Mouse (Mus musculus): ENCODE data around the gene Scube1.

Gene Scube1

DNA sequence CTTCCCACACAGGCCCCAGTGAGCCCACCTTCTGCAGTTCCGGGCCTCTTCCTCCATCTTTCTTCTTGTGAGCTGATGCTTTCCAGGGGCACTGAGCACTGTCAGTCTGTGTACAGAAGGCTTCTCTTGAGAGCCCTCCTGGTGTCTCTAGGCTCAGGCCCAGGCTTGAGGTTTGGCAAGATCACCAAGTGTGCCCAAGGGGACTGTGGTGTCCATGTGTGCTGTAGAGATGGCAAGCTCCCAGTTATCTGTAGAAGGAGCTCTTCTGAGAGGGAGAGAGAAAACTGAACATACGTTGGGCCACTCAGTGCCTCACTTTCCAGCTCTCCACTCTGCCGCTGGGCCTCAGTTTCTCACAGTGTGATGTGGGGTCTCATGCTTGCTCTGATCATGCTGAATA is 157.1 kb downstream of the Scube1 start:
- DNase-seq (ENCODE audit: extremely low read depth, low read depth, low spot score) = no peak

DNA sequence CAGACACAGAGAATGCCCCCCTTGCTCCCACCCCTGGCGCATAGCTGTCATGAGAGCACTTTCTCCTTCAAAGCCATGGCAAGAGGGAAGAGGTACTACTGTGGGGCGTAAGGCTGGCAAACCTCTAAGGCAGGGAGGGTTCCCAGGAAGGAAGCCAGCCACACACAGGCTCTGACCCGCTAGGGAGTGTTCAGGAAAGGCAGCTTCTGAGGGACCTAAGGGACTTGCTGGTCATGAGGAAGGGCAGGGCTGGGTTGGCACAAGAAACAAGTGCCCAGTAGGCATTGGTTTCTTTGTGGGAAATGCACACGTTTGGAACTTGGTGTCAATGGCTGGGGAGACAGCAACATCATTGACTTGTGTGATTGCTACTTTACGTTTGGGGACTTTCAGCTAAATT is 158.8 kb downstream of the Scube1 start:
- DNase-seq (ENCODE audit: extremely low read depth, low read depth, low spot score) = no peak

DNA sequence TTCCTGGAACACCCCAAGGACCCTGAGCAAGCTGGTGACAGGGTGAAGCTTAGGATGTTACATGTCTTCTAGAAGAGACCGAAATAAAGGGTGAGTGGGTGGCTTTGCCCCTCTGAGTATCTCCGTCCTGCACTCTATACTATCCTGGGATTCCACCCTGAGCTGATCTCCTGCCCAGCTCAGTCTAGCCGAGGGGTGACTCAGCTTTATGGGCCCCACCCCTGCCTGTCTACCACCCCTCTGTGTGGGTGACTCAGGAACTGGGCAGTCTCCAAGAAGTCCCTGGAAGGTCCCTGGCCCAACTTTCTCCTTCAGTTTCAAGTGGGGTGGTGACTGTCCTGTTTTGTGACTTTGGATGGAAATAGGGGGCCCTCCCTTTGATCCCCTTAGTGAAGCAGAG is 159.4 kb downstream of the Scube1 start:
- no peak for DNase-seq (ENCODE audit: extremely low read depth, low read depth, low spot score)

DNA sequence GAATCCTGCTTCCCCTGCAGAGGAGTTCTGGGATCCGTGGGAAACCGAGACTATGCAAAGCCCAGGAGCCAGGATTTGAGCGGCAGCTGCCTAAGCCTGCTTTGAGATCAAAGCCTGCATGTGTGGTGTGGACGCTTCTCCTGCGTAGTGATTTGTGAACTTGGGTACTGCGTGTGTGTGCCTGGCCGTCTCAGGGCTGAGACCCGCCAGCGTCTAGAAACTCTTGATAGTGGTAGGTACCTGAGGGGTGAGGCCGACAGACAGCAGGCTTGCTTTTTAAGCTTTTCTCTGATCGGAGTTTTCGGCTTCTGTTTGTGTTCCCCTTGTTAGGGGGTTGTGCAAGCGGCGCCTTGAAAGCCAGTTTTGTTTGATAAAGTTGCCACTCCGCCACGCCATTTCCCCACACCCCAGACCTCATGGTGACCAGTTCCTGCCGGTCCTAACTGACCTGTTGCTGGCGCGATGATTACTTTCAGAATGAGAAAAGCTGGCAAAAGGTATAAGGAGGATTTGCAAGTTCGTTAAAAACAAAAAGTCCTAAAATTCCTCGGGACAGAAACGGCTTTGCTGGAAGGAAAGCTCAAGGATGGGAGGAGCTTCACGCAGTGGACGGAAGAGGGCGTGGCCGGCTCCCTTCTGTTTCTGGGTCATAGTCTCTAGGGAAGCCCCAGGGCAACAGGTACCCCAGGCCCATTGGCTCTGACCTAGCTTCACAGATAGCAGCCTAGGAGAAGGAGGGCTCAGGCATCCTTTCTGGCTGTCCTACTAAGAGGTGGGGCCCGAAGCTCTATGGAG is 160.8 kb downstream of the Scube1 start:
- no peak for DNase-seq (ENCODE audit: extremely low read depth, low read depth, low spot score)

- no peak for DNase-seq (ENCODE audit: extremely low read depth, low read depth, low spot score)
Observed at GRCm38 (mm10) chr15:83563327-83563856, 161.4 kb downstream of the Scube1 start, which contains the start of the genes Tspo and Mcat. Gene Tspo, plus strand, starts transcription at chr15:83563592. Gene Mcat, minus strand, starts transcription at chr15:83563787.

- DNase-seq (ENCODE audit: extremely low read depth, low read depth, low spot score) = peak; percentile 77
Observed at GRCm38 (mm10) chr15:83562626-83563270, 162.1 kb downstream of the Scube1 start.

DNA sequence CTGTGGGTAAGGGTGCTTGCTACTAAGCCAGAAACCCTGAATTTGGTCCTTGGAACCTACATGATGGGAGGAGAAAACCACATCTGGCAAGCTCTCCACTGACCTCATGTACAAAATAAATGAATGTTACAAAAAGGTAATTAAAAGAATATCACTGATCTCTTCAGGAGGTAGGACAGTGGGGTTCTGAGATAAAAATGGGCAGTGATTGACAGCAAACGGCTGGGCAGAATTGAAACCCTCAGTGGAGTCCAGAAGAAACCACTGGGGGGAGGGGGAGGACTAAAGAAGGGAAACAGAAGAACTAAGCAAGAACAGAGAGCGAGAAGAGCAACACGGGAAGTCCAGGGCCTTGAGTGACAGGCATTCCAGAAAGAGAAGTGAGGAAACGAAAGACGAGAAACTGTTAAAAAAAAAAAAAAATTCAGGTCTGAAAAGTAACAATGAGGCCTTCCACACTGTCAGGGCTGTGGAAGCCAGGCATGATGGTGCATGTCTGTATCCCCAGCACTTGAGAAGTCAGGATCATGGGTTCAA is 163.8 kb downstream of the Scube1 start:
- no peak for DNase-seq (ENCODE audit: extremely low read depth, low read depth, low spot score)

DNA sequence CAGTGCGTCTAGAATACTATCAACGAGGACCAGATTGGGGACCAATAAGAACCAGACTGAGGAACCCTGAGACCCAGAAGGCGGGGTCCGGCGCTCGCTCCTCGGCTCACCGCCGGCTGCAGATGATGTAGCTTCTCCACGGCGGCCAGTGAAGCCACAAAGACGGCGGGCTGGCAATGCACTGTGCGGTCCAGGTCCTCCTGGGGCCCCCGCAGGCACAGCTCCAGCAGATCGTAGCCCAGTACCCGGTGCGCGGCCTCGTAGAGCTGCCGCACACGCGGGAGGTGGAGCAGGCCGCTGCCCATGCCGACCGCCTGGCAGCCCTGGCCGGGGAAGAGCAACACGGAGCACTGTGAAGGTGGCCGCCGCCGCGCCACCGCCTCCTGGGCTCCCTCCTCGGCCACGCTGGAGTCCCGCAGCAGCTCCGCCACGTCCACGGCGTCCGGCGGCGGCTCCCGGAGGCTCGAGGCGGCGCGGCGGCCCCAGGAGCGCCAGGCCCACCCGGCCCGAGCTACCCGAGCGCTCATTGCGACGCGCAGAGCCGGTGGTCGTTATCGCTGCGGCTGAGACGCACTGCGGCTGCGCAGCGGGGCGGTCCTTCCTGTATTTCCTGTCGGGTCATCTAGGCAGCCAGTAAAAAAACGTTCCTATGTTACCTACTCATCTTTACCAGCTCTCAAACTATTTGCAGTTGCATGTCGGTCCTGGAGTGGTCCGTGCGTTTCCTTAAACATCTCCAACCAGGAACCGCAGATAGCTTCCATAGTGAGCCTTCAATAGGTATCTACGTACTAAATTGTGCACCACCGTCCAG is 169.5 kb downstream of the Scube1 start:
- DNase-seq (ENCODE audit: extremely low read depth, low read depth, low spot score) = no peak
